Mouse (Mus musculus): Measurements from ENCODE around the gene Tmem246. TPM values are rescaled to one million over a fixed set of nuclear protein-coding genes. Genes with fewer than 3 reads are reported as not detected.

Tmem246 gene
- polyA plus RNA-seq, 1 experiment from 2014 or later: 31.0 TPM

DNA sequence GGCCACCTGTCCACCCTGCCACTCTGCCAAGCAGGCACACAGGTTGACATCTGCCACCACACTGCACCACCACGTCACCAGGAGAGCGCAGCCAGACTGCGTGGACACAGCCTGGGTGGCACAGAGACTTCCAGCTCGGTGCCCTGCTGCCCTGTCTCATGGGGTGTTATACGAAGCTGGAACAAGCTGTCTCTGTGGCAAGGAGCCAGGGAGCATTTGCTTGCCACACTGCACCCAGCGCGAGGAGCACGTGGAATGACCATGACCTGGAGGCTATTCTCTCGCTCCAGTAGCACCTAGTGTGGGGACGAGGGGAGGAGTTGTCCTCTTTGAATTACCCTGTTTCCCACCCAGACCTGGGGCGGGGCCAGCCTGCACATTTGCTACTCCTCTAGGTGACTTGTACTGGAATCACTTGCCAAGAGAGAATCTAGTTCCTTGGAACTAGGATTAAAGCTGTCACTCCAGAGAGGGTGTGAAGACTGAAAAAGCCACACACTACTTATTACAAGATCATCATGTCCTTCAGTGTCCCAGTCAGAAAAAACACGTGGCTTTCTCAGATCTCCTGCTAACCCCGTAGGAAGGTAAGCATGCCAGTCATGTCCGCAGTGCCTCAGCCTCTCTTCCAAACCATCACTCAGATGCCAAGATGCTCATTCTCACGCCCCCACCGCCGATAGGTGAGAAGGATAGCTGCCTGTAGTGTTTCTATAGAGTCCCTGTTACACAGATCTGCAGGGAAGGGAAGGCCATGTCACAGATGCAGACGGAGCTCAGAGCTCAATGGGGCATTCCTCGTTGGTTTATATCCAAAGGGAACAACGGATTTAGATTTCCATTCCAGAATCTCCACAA, 37.5 kb downstream of the Tmem246 start:
- Histone ChIP-seq H3K9me3 (replicated peaks) (no peaks in the 10 kb centered on the region), H3K4me2 (replicated peaks) (no peak overlapping the region), H3K9ac (no peak overlapping the region), H3K36me3 (no peaks in the 10 kb centered on the region), H3K27me3 (no peaks in the 10 kb centered on the region), H3K27ac (no peak overlapping the region), H3K4me1 (no peaks in the 10 kb centered on the region), H3K4me3 (no peak overlapping the region)
- ATAC-seq (ENCODE audit: low FRiP score): 0 out of 2 replicates have a peak, but pooled peaks have one; percentile 43
- WGBS: 76% methylated on average over 20 of the region's 20 CpGs

DNA sequence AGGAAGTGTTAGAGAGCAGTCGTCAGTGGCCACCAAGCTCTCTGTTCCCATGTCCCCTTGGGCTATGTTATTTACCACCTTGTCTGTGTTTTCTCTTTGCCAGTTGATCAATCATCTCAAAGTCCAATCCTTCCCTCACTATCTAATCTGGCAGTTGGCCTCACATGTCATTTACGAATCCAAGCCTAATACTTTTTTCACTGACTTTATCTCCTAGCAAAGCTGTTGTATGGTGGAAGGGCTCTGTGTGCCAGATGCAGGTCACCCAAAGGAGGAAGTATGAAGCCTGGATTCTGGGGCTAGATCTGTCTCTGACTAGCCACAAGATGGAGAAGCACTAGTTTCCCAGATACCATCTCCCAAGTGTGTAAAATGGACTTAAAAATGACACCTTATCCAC, 39.5 kb downstream of the Tmem246 start:
- Histone ChIP-seq H3K27me3 (no peaks in the 10 kb centered on the region), H3K4me2 (replicated peaks) (no peak overlapping the region), H3K4me3 (no peak overlapping the region), H3K36me3 (no peaks in the 10 kb centered on the region), H3K9ac (no peak overlapping the region), H3K9me3 (replicated peaks) (no peaks in the 10 kb centered on the region), H3K4me1 (no peaks in the 10 kb centered on the region), H3K27ac (no peak overlapping the region)
- WGBS: 91% methylated on average over 2 of the region's 2 CpGs
- no peak for ATAC-seq (ENCODE audit: low FRiP score)

DNA sequence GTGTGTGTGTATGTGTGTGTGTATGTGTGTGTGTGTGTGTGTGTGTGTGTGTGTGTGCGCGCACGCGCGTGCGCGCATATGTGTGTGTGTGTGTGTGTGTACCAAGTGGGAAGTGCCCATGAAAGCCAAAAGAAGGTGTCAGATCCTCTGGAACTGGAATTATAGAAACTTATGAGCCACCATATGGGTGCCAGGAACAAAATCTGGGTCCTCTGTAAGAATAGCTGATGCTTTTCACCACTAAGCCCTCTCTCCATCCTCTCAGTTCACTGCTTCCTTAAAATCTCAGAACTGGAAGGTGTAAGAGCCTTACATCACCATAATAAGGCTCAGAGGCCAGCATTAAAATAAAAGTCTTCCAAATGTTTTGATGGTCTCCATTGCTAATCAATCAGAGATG, 40.3 kb downstream of the Tmem246 start:
- Histone ChIP-seq H3K9me3 (replicated peaks) (no peaks in the 10 kb centered on the region), H3K36me3 (no peaks in the 10 kb centered on the region)

DNA sequence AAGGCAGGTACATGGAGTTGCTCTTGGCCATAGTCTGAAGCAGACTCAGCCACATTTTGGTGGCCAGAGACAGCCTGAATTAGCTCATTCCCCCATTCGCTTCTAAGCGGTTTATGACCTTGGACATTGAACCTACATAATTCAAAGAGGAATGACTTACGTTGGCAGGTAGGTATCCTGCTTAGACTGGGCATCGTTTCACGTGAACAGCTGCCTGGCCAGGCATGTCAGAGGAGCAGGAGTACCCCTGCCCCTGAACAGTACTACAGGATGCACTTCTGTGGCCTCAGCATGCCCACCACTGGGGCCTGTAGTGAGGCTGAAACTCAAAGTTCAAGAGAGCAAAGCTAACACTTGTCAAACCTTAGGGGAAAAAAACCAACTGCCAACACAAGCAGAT, 44.3 kb downstream of the Tmem246 start:
- no peak for ATAC-seq (ENCODE audit: low FRiP score)
- Histone ChIP-seq H3K4me3 (no peak overlapping the region), H3K4me1 (no peaks in the 10 kb centered on the region), H3K36me3 (no peaks in the 10 kb centered on the region), H3K27me3 (no peaks in the 10 kb centered on the region), H3K9me3 (replicated peaks) (no peaks in the 10 kb centered on the region), H3K27ac (no peak overlapping the region), H3K9ac (no peak overlapping the region), H3K4me2 (replicated peaks) (no peak overlapping the region)
- 89% methylated on average over 5 of the region's 5 CpGs for WGBS

More for the DNA sequence above, 40.3 kb downstream of the Tmem246 start:
- no peak for ATAC-seq (ENCODE audit: low FRiP score)
- no peak overlapping the region for H3K27ac ChIP-seq
- H3K4me3 ChIP-seq: no peak overlapping the region
- no peak overlapping the region for H3K9ac ChIP-seq
- no peaks in the 10 kb centered on the region for H3K4me1 ChIP-seq
- 85% methylated on average over 7 of the region's 7 CpGs for WGBS
- no peak overlapping the region for H3K4me2 ChIP-seq (replicated peaks)
- no peaks in the 10 kb centered on the region for H3K27me3 ChIP-seq

DNA sequence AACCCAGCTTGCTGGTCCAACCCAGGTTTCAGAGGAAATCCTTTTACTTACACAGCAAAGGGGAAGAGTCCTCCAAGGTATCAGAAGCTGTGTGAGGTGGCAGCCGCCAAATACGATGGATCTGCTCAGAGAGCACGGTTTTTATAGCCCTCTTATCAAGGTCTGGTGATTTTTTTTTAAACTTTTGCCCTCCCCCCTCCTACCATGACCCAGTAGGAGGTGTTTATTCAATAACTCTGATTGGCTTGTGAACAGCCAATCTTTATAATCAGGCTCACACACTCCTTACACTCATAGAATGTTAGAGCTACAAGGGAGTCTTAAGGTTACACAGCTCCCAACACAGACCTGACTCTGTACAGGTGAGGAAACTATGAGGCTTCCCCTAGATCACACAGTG, 48.3 kb downstream of the Tmem246 start, which contains the start of gene Aldob:
Gene Aldob, minus strand, starts transcription at position 164 of the 400 bp plus-strand sequence.
- H3K4me1 ChIP-seq: no peaks in the 10 kb centered on the region
- no peak within 1 kb of the TSS for H3K4me3 ChIP-seq
- H3K27me3 ChIP-seq: no peaks in the 10 kb centered on the region
- H3K27ac ChIP-seq: no peak within 1 kb of the TSS
- no peak within 1 kb of the TSS for H3K9ac ChIP-seq
- no peak within 1 kb of the TSS for H3K4me2 ChIP-seq (replicated peaks)
- WGBS: 87% methylated on average over 3 of the region's 3 CpGs
- H3K36me3 ChIP-seq: no peaks in the 10 kb centered on the region
- no peaks in the 10 kb centered on the region for H3K9me3 ChIP-seq (replicated peaks)
- ATAC-seq (ENCODE audit: low FRiP score): no peak

DNA sequence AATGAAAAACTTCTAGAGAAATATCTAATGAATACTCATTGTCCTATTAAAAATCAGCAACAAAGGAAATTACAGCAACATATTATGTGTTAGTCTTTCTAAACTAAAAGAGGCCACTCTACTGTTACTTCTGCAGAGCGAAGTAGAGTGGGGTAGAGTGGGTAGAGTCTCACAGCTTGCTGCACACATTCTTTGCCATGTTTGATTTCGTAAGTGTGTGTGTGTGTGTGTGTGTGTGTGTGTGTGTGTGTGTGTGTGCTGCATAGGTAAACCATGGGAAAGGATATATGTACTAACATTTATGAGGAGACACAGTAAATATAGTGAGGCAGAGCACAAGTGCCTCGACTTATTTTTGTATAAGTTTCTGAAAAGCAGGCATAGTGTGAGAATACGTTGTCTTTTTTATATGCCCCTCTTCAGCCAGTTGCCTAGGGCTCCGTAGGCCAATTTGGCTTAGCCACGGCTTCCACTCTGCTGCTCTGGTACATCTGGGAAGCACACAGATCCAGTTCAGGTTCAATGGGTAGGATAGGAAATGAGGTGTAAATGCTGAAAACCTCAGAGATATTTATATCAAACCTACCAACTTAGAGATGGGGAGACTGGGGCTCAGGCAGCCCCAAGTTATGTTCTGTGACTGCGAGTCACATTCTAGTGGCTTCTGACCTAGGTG, 50.0 kb downstream of the Tmem246 start:
- no peaks in the 10 kb centered on the region for H3K27me3 ChIP-seq
- no peak overlapping the region for H3K27ac ChIP-seq
- no peaks in the 10 kb centered on the region for H3K4me1 ChIP-seq
- no peak for ATAC-seq (ENCODE audit: low FRiP score)
- no peaks in the 10 kb centered on the region for H3K9me3 ChIP-seq (replicated peaks)
- no peak overlapping the region for H3K9ac ChIP-seq
- H3K4me2 ChIP-seq (replicated peaks): no peak overlapping the region
- no peak overlapping the region for H3K4me3 ChIP-seq
- no peaks in the 10 kb centered on the region for H3K36me3 ChIP-seq
- 83% methylated on average over 7 of the region's 7 CpGs for WGBS

DNA sequence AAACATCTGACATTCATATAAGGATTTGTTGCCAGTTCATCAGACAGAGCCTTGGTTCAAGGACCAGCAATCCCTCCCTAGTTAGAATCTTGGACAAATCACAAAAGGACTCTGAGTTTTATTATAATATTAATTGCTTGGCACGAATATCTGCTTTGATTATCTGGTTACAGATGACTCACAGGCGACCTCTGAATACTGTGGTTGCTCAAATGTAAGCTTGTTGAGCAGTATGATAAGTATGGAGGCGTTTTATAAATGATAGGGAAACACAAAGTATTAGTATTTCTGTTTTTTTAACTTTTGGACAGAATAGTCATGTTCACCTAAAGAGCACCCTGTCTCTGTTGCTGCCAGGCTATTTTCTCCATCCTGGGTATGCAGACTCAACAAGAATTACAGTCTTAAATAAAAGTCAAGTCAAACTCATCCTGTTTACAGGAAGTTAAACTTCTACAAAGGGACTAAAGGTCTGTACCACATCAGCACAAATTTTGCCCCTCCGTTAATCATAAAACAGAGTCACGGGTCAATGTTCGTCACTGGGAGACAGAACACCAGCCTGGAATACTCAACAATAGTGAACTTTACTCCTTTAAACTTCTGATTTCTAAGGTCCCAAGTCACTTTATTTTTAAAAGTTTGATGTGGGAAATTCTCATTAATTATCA, 50.7 kb downstream of the Tmem246 start:
- H3K4me1 ChIP-seq: no peaks in the 10 kb centered on the region
- 81% methylated on average over 6 of the region's 6 CpGs for WGBS

DNA sequence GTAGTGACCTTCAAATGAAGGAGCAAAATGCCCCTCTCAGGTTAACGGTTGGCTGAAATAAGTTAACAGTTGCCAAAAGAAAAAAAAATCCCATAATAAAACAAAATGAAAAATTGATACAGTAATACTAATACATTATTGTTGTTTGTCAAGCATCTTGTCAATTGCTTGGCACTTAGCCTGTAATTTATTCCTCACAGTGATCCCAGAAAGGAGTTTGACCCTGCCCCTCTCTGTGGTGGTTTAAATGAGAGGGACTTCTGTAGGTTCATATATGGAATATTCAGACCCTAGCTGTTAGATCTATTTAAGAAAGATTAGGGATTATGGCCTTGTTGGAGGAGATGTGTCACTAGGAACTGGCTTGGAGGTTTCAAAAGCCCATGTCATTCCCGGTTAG, 51.6 kb downstream of the Tmem246 start:
- ATAC-seq (ENCODE audit: low FRiP score): no peak
- 94% methylated on average over 2 of the region's 2 CpGs for WGBS

More for the DNA sequence above, 50.7 kb downstream of the Tmem246 start:
- Histone ChIP-seq H3K27me3 (no peaks in the 10 kb centered on the region), H3K9me3 (replicated peaks) (no peaks in the 10 kb centered on the region), H3K36me3 (no peaks in the 10 kb centered on the region), H3K27ac (no peak overlapping the region), H3K4me2 (replicated peaks) (no peak overlapping the region), H3K4me3 (no peak overlapping the region), H3K9ac (no peak overlapping the region)
- no peak for ATAC-seq (ENCODE audit: low FRiP score)

DNA sequence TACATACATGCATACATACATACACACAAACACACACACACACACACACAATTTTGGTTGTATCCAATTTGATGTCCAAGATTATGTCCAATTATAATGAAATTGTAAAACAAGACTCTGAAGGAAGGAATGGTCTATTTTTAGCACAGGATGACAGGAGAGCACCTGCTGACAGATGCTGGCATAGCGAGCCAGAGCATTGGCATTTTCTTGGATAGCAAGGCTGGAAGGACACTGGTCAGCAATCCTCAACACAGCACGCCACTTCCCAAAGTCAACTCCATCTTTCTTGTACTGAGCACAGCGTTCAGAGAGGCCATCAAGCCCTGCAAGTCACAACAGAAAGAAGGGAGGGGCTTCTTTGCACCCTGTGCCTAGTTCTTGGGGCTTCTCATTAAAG, 56.7 kb downstream of the Tmem246 start:
- Histone ChIP-seq H3K4me3 (no peak overlapping the region), H3K9me3 (replicated peaks) (no peaks in the 10 kb centered on the region), H3K27ac (no peak overlapping the region), H3K36me3 (no peaks in the 10 kb centered on the region), H3K4me2 (replicated peaks) (no peak overlapping the region), H3K9ac (no peak overlapping the region), H3K27me3 (no peaks in the 10 kb centered on the region), H3K4me1 (no peaks in the 10 kb centered on the region)
- WGBS: 80% methylated on average over 3 of the region's 3 CpGs
- ATAC-seq (ENCODE audit: low FRiP score): no peak

More for the DNA sequence above, 51.6 kb downstream of the Tmem246 start:
- no peaks in the 10 kb centered on the region for H3K9me3 ChIP-seq (replicated peaks)
- H3K4me2 ChIP-seq (replicated peaks): no peak overlapping the region
- H3K4me1 ChIP-seq: no peaks in the 10 kb centered on the region
- H3K27ac ChIP-seq: no peak overlapping the region
- H3K9ac ChIP-seq: no peak overlapping the region
- H3K4me3 ChIP-seq: no peak overlapping the region
- no peaks in the 10 kb centered on the region for H3K27me3 ChIP-seq
- no peaks in the 10 kb centered on the region for H3K36me3 ChIP-seq

DNA sequence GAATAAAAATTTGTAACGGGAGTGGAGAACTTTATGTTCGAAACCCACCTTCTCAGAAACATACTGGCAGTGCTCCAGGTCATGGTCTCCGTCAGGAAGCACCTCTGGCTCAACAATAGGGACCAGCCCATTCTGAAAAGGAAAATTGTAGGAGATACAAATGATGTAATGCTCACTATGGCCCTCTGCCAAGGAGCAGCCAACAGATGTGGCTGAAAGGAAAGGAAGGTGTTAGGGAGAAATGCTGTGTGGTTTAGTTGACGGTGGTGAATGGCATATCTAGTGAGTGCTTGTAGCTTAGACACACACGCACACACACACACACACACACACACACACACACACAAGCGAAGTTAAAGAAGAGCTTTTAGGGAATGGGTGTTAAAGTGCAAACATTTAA, 58.0 kb downstream of the Tmem246 start:
- no peak overlapping the region for H3K4me3 ChIP-seq
- ATAC-seq (ENCODE audit: low FRiP score): no peak
- H3K27me3 ChIP-seq: no peaks in the 10 kb centered on the region
- H3K27ac ChIP-seq: no peak overlapping the region
- H3K4me1 ChIP-seq: no peaks in the 10 kb centered on the region
- 77% methylated on average over 6 of the region's 6 CpGs for WGBS
- no peak overlapping the region for H3K9ac ChIP-seq
- H3K36me3 ChIP-seq: no peaks in the 10 kb centered on the region
- no peaks in the 10 kb centered on the region for H3K9me3 ChIP-seq (replicated peaks)
- H3K4me2 ChIP-seq (replicated peaks): no peak overlapping the region

DNA sequence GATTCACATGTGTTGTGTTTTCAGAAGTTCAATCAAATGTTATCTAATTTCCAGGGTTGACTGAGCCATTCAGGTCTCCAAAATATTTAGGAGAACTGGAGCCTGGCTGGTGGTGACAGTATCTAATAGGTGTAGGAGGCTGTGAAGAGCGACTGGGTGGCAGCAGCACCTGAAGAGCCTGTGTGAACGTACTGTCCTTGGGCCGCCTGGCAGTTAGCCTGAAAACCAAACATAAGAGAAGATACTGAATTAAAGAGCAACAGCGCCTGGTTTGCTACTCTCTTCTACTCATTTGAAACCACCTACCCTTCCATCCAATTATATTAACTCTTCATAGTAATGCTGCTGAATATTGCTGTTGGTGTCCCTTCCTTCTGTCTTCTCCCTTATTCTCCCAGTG, 61.0 kb downstream of the Tmem246 start:
- no peak overlapping the region for H3K27ac ChIP-seq
- H3K27me3 ChIP-seq: no peaks in the 10 kb centered on the region
- H3K4me2 ChIP-seq (replicated peaks): no peak overlapping the region
- no peaks in the 10 kb centered on the region for H3K4me1 ChIP-seq
- H3K9ac ChIP-seq: no peak overlapping the region
- WGBS: 93% methylated on average over 4 of the region's 4 CpGs
- no peak overlapping the region for H3K4me3 ChIP-seq
- no peaks in the 10 kb centered on the region for H3K9me3 ChIP-seq (replicated peaks)
- no peak for ATAC-seq (ENCODE audit: low FRiP score)
- H3K36me3 ChIP-seq: peaks cover 8% of the 10 kb centered on the region; the same call in 1 of the 2 replicates

DNA sequence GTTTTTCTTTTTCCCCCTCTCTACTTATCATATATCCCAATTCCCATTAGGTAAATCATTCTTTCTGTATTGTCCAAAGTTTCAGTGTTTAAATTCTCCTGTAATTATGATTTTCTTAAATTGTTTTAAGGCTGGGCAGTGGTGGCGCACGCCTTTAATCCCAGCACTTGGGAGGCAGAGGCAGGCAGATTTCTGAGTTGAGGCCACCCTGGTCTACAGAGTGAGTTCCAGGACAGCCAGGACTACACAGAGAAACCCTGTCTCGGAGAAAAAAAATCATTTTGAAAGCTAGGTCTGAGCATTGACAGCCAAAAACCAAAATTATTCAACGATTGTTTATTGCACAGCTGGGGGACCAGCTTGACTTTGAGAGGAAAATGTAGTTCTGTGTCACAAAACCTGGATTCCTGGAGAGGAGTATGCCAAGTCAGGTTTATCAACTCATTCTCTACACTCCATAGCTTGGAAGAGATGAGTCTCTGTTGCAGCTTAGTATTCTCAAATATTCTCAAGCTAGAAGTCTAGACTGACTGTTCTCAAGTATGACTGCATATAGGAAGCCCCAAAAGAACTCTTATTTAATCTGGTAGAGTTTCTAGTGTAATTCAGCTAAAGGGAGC, 61.9 kb downstream of the Tmem246 start:
- no peak for ATAC-seq (ENCODE audit: low FRiP score)
- Histone ChIP-seq H3K9ac (no peak overlapping the region), H3K27ac (no peak overlapping the region), H3K4me3 (no peak overlapping the region), H3K36me3 (peaks cover 13% of the 10 kb centered on the region), H3K9me3 (replicated peaks) (no peaks in the 10 kb centered on the region), H3K27me3 (no peaks in the 10 kb centered on the region), H3K4me1 (no peaks in the 10 kb centered on the region), H3K4me2 (replicated peaks) (no peak overlapping the region)
- WGBS: 93% methylated on average over 4 of the region's 4 CpGs
